ENCODE assay signal across 9 mouse cellular contexts in the genomic region with DNA sequence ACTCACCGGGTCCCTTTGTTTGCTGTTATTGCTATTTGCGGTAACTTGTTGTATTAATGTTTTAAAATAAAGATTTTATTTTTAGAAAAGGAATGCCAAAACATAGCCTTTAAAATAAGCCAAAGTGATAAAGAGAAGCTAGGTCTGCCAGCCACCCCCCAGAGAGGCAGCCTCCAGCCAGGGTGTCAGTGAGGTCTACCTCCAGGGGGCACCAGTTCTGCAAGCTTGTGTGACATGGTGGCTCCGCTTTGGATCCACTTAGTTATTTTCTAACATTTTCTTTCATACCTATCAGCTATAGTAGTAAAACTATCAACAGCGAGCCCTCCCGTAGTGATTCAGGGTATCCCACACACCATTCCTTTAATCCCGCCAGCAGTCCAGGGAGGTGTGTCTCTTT. TPM values are rescaled to one million over a fixed set of nuclear protein-coding genes. Genes with fewer than 3 reads are reported as not detected.
DNase-seq lines count a peak whose midpoint lies in the region; ATAC-seq and TF ChIP-seq lines count a peak whose summit lies in the region.
"Had no signal": no experiment of that assay in that cellular context is flagged by ENCODE, and none has a peak within 500 bp of the region (broad histone marks: within the 10 kb centered on the region; RNA-seq: fewer than 3 reads in every experiment).

No protein-coding gene starts in this region.

- 81% methylated on average over 6 of the region's 6 CpGs for WGBS in heart, adult 2 months
- 88% methylated on average over 6 of the region's 6 CpGs for WGBS in liver, adult 2 months
- WGBS in liver, embryonic 12.5 days (ENCODE audit: insufficient replicate concordance): 84% methylated on average over 6 of the region's 6 CpGs
- WGBS in liver, embryonic 14.5 days (ENCODE audit: insufficient replicate concordance): 79% methylated on average over 6 of the region's 6 CpGs
- 91% methylated on average over 6 of the region's 6 CpGs for WGBS in hindbrain, embryonic 14.5 days

- H3K36me3 ChIP-seq in heart, adult 2 months (ENCODE audit: control insufficient read depth, insufficient read depth, low read length): no peaks in the 10 kb centered on the region
- H3K36me3 ChIP-seq in liver, adult 2 months (ENCODE audit: control insufficient read depth, insufficient read depth, low read length): no peaks in the 10 kb centered on the region
- no peaks in the 10 kb centered on the region for H3K36me3 ChIP-seq in liver, embryonic 12.5 days
- no peaks in the 10 kb centered on the region for H3K36me3 ChIP-seq in E14TG2a.4 (ENCODE audit: insufficient read depth, low read length)
- H3K36me3 ChIP-seq in liver, embryonic 14.5 days (replicated peaks; ENCODE audit: control insufficient read depth, insufficient read depth, low read depth): no peaks in the 10 kb centered on the region
- no peaks in the 10 kb centered on the region for H3K36me3 ChIP-seq in hindbrain, embryonic 14.5 days (replicated peaks; ENCODE audit: control insufficient read depth, insufficient read depth)
- H3K36me3 ChIP-seq: lung, embryonic 15.5 days had no signal

- TF ChIP-seq CTCF in heart, adult 2 months (IDR thresholded peaks at IDR 0.05): peak; percentile 50
- TF ChIP-seq CTCF in liver, adult 2 months (IDR thresholded peaks at IDR 0.05; ENCODE audit: low read depth, low read length): peak; percentile 30
- 0 out of 2 replicates have a peak, but pooled peaks have one; percentile 16 for TF ChIP-seq CTCF in E14TG2a.4 (conservative IDR thresholded peaks at IDR 0.05; ENCODE audit: low read length)
- peak; percentile 55 for TF ChIP-seq CTCF in liver, embryonic 14.5 days (IDR thresholded peaks at IDR 0.05; ENCODE audit: low read depth)

- no peaks in the 10 kb centered on the region for H3K4me1 ChIP-seq in heart, adult 2 months (ENCODE audit: control insufficient read depth, insufficient read depth, low read length)
- no peaks in the 10 kb centered on the region for H3K4me1 ChIP-seq in liver, adult 2 months (ENCODE audit: control insufficient read depth, insufficient read depth, low read length)
- H3K4me1 ChIP-seq in liver, embryonic 12.5 days: 0 out of 2 replicates have a peak, but pooled peaks cover 4% of the 10 kb centered on the region
- H3K4me1 ChIP-seq in E14TG2a.4 (replicated peaks; ENCODE audit: low read depth, low read length): peaks cover 16% of the 10 kb centered on the region
- H3K4me1 ChIP-seq in liver, embryonic 14.5 days (replicated peaks; ENCODE audit: control insufficient read depth in 2 of 2, insufficient read depth in 2 of 2, low read length in 1 of 2): no peaks in the 10 kb centered on the region
- H3K4me1 ChIP-seq in hindbrain, embryonic 14.5 days (replicated peaks; ENCODE audit: control insufficient read depth, insufficient read depth, low read length): no peaks in the 10 kb centered on the region
- H3K4me1 ChIP-seq: lung, embryonic 15.5 days had no signal

- no peak for ATAC-seq in liver, embryonic 12.5 days
- ATAC-seq in liver, embryonic 14.5 days (ENCODE audit: insufficient read depth): no peak
- no peak for ATAC-seq in hindbrain, embryonic 14.5 days (ENCODE audit: low FRiP score)

- TF ChIP-seq POLR2A in heart, adult 2 months (IDR thresholded peaks at IDR 0.05; ENCODE audit: insufficient read depth, low read depth, low read length): no peak
- TF ChIP-seq POLR2A in liver, adult 2 months (IDR thresholded peaks at IDR 0.05; ENCODE audit: extremely low read depth, insufficient read depth, low read length): no peak

- H3K27ac ChIP-seq in heart, adult 2 months: no peak overlapping the region
- H3K27ac ChIP-seq in liver, adult 2 months (replicated peaks; ENCODE audit: insufficient read depth, low read depth, low read length): no peak overlapping the region
- no peak overlapping the region for H3K27ac ChIP-seq in liver, embryonic 12.5 days
- no peak overlapping the region for H3K27ac ChIP-seq in liver, embryonic 14.5 days
- H3K27ac ChIP-seq in hindbrain, embryonic 14.5 days: no peak overlapping the region
- H3K27ac ChIP-seq: lung, embryonic 15.5 days had no signal

- H3K9me3 ChIP-seq in liver, embryonic 12.5 days (replicated peaks): peaks cover 3% of the 10 kb centered on the region; the same call in 1 of the 2 replicates
- 0 out of 2 replicates have a peak, but pooled peaks cover 3% of the 10 kb centered on the region for H3K9me3 ChIP-seq in E14TG2a.4 (ENCODE audit: low read length)
- H3K9me3 ChIP-seq in liver, embryonic 14.5 days (ENCODE audit: control insufficient read depth, low read length): no peaks in the 10 kb centered on the region
- H3K9me3 ChIP-seq in hindbrain, embryonic 14.5 days (ENCODE audit: control insufficient read depth, low read length): no peaks in the 10 kb centered on the region
- H3K9me3 ChIP-seq: lung, embryonic 15.5 days had no signal

- H3K9ac ChIP-seq in heart, adult 2 months (ENCODE audit: low read depth, low read length): no peak overlapping the region
- no peak overlapping the region for H3K9ac ChIP-seq in liver, adult 2 months (ENCODE audit: low read depth, low read length)
- no peak overlapping the region for H3K9ac ChIP-seq in liver, embryonic 12.5 days
- no peak overlapping the region for H3K9ac ChIP-seq in liver, embryonic 14.5 days (replicated peaks)
- H3K9ac ChIP-seq in hindbrain, embryonic 14.5 days: no peak overlapping the region
- H3K9ac ChIP-seq: lung, embryonic 15.5 days had no signal

- no peak overlapping the region for H3K4me3 ChIP-seq in heart, adult 2 months
- H3K4me3 ChIP-seq in liver, adult 2 months (ENCODE audit: insufficient read depth, low read depth, low read length): no peak overlapping the region
- no peak overlapping the region for H3K4me3 ChIP-seq in liver, embryonic 12.5 days
- H3K4me3 ChIP-seq in E14TG2a.4 (replicated peaks; ENCODE audit: low read length): no peak overlapping the region
- H3K4me3 ChIP-seq in liver, embryonic 14.5 days (ENCODE audit: insufficient read depth in 1 of 2, low read depth in 2 of 2, low read length in 2 of 2): no peak overlapping the region
- H3K4me3 ChIP-seq in hindbrain, embryonic 14.5 days (replicated peaks; ENCODE audit: low read length): no peak overlapping the region
- H3K4me3 ChIP-seq: lung, embryonic 15.5 days had no signal

- no peak overlapping the region for H3K4me2 ChIP-seq in liver, embryonic 12.5 days
- no peak overlapping the region for H3K4me2 ChIP-seq in liver, embryonic 14.5 days (ENCODE audit: low read depth)
- H3K4me2 ChIP-seq in hindbrain, embryonic 14.5 days (replicated peaks): no peak overlapping the region
- H3K4me2 ChIP-seq: lung, embryonic 15.5 days had no signal

- DNase-seq in heart, adult 2 months: no peak
- DNase-seq in heart, postnatal 25 days (ENCODE audit: low spot score): no peak
- DNase-seq in liver, adult 2 months (ENCODE audit: extremely low read depth, low read depth, low spot score): no peak
- DNase-seq in liver, embryonic 14.5 days (ENCODE audit: low read depth in 3 of 3, low spot score in 3 of 3): no peak
- DNase-seq in hindbrain, embryonic 14.5 days (ENCODE audit: low spot score): no peak
- DNase-seq: cerebellum, adult 18-20 months had no signal

- no peaks in the 10 kb centered on the region for H3K79me2 ChIP-seq in heart, adult 2 months (replicated peaks; ENCODE audit: control insufficient read depth, insufficient read depth, low read length)
- H3K79me2 ChIP-seq in liver, adult 2 months (ENCODE audit: control insufficient read depth, insufficient read depth, low read length): no peaks in the 10 kb centered on the region

- intact Hi-C loops in heart, adult 2 months (cut with DNase I): no loop called here
- intact Hi-C loops in heart, postnatal 25 days (cut with DNase I): no loop called here

- H3K27me3 ChIP-seq in heart, adult 2 months (ENCODE audit: control insufficient read depth, insufficient read depth, low read length): no peaks in the 10 kb centered on the region
- no peaks in the 10 kb centered on the region for H3K27me3 ChIP-seq in liver, adult 2 months (ENCODE audit: control insufficient read depth, insufficient read depth, low read length)
- H3K27me3 ChIP-seq in liver, embryonic 12.5 days (replicated peaks): peaks cover 66% of the 10 kb centered on the region
- peaks cover 5% of the 10 kb centered on the region; the same call in 1 of the 2 replicates for H3K27me3 ChIP-seq in E14TG2a.4 (ENCODE audit: insufficient read depth, low read length)
- H3K27me3 ChIP-seq in liver, embryonic 14.5 days (ENCODE audit: control insufficient read depth, insufficient read depth, low read length): peaks cover 2% of the 10 kb centered on the region; the same call in 1 of the 2 replicates
- no peaks in the 10 kb centered on the region for H3K27me3 ChIP-seq in hindbrain, embryonic 14.5 days (ENCODE audit: control insufficient read depth, insufficient read depth, low read length)

- no peak for TF ChIP-seq EP300 in heart, adult 2 months (IDR thresholded peaks at IDR 0.05; ENCODE audit: insufficient read depth, low read depth, low read length)
- no peak for TF ChIP-seq EP300 in liver, embryonic 14.5 days (IDR thresholded peaks at IDR 0.05; ENCODE audit: low read depth)

RNA-seq across cellular contexts. Expression of a gene that starts 14.1 kb away (rescaled TPM):
- total RNA-seq in heart, adult 2 months (2021): under 1 TPM; 0.30 to 0.52 TPM
- polyA plus RNA-seq in heart, adult 2 months (2012; rRNA removed): 0.18 and 0.29 TPM in 2 replicates
- under 1 TPM; 0.28 to 0.42 TPM for total RNA-seq in heart, postnatal 25 days (2021)
- not detected in 2 replicates for total RNA-seq in liver, adult 2 months (2014; rRNA removed)
- 0.10 TPM in 1 of 2 replicates, not detected in the other for polyA plus RNA-seq in liver, adult 2 months (2012; rRNA removed)
- polyA plus RNA-seq in liver, embryonic 12.5 days (2016; fragmentation: Nextera tagmentation; extraction: Ambion mirVana): 0.24 and 0.32 TPM in 2 replicates
- 0.17 and 0.35 TPM in 2 replicates for polyA plus RNA-seq in liver, embryonic 14.5 days (2012; rRNA removed)
- polyA plus RNA-seq in liver, embryonic 14.5 days (2014; fragmentation: Nextera tagmentation; extraction: Ambion mirVana): 0.10 and 0.40 TPM in 2 replicates
- polyA plus RNA-seq in hindbrain, embryonic 14.5 days (2014; fragmentation: Nextera tagmentation; extraction: Ambion mirVana): 2.7 and 5.6 TPM in 2 replicates
